Mouse (Mus musculus) stomach, embryonic 16.5 days (tissue): ENCODE results near the gene Srcin1. TPM values are rescaled to one million over a fixed set of nuclear protein-coding genes. Genes with fewer than 3 reads are reported as not detected.

Experiments used
- ATAC-seq: fragments of 200-750 bp; cut with Nextera tagmentation; 2 replicates; pipeline ENCODE4 v1.8.0; 2017; ENCODE audit warnings: moderate number of reproducible peaks, moderate TSS enrichment; ENCODE audit not compliant: insufficient read depth, low FRiP score
- H3K27ac ChIP-seq: fragments of 300-500 bp; sonication (generic); 2 replicates; pipeline ENCODE4 v1.5.1; 2014; ENCODE audit warnings: low read length
- H3K27me3 ChIP-seq: fragments of 300-500 bp; sonication (generic); 2 replicates; pipeline ENCODE4 v1.6.1; 2014; ENCODE audit warnings: low read length, control low read depth, mixed read lengths; ENCODE audit not compliant: control insufficient read depth, insufficient read depth
- H3K36me3 ChIP-seq: fragments of 300-500 bp; sonication (generic); 2 replicates; pipeline ENCODE4 v1.6.1; 2014; ENCODE audit warnings: low read length; ENCODE audit not compliant: control insufficient read depth, insufficient read depth
- H3K4me1 ChIP-seq: fragments of 300-500 bp; sonication (generic); 2 replicates; pipeline ENCODE4 v1.6.1; 2014; ENCODE audit warnings: low read length, control low read depth, mixed read lengths; ENCODE audit not compliant: control insufficient read depth, insufficient read depth
- H3K4me2 ChIP-seq: fragments of 300-500 bp; sonication (generic); 2 replicates; pipeline ENCODE4 v1.6.1; 2014; ENCODE audit warnings: low read depth, low read length, mixed read lengths
- H3K4me3 ChIP-seq: fragments of 300-500 bp; sonication (generic); replicated peaks from 2 replicates; pipeline ENCODE4 v1.5.1; 2014; ENCODE audit warnings: mild to moderate bottlenecking, low read length
- H3K9ac ChIP-seq: fragments of 300-500 bp; sonication (generic); 2 replicates; pipeline ENCODE4 v1.6.1; 2014; ENCODE audit warnings: low read length
- H3K9me3 ChIP-seq: fragments of 300-500 bp; sonication (generic); replicated peaks from 2 replicates; pipeline ENCODE4 v1.6.1; 2016; ENCODE audit warnings: low read length, control low read depth; ENCODE audit not compliant: control insufficient read depth
- WGBS: fragments of 180-500 bp; shearing (Covaris S2); extraction: QIAGEN DNeasy Blood & Tissue Kit; methylation state at CpG from one replicate; pipeline ENCODE4 v1.1.7; 2014; 5-methylcytosine and 5-hydroxymethylcytosine counted together
- polyA plus RNA-seq: library from polyadenylated mRNA; unstranded; fragments of >200 nt; fragmentation: Nextera tagmentation; extraction: Ambion mirVana; gene quantifications from 2 replicates; pipeline ENCODE4 v1.2.1, GENCODE M21; 2015

Gene Srcin1
- polyA plus RNA-seq, 1 experiment from 2014 or later: 0.39 TPM

GRCm38 (mm10) chr11:97608933-97609332 lies 32.9 kb upstream of the Srcin1 start:
- Histone ChIP-seq H3K27me3 (no peaks in the 10 kb centered on the region), H3K9me3 (no peaks in the 10 kb centered on the region), H3K27ac (no peak overlapping the region), H3K4me1 (no peaks in the 10 kb centered on the region), H3K4me2 (no peak overlapping the region), H3K36me3 (no peaks in the 10 kb centered on the region), H3K4me3 (no peak overlapping the region), H3K9ac (no peak overlapping the region)
- 65% methylated on average over 4 of the region's 4 CpGs for WGBS
- ATAC-seq: no peak

- H3K9me3 ChIP-seq: no peaks in the 10 kb centered on the region
- no peak overlapping the region for H3K27ac ChIP-seq
- H3K36me3 ChIP-seq: no peaks in the 10 kb centered on the region
- H3K27me3 ChIP-seq: no peaks in the 10 kb centered on the region
- H3K4me1 ChIP-seq: no peaks in the 10 kb centered on the region
- no peak overlapping the region for H3K9ac ChIP-seq
- no peak overlapping the region for H3K4me3 ChIP-seq
- no peak for ATAC-seq
- 96% methylated on average over 8 of the region's 8 CpGs for WGBS
- H3K4me2 ChIP-seq: no peak overlapping the region
Measured at GRCm38 (mm10) chr11:97607056-97607725, 31.2 kb upstream of the Srcin1 start.

DNA sequence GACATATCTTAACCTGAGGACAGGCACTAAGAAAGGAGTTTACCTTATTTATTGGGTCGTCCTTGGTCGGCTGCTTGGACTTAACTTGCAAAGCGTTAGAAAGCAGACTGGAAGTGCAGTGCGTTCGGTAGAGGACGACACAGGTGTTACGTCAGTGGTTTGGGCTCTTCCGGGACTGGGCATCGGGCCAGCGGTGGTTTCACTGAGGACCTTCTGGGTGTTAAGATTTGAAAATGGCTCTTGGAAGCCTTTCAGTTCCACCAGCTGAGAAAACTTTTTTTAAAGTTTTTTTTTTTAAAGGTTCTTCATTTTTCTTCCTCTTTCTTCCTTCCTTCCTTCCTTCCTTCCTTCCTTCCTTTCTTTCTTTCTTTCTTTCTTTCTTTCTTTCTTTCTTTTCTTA lies 27.9 kb upstream of the Srcin1 start:
- Histone ChIP-seq H3K27ac (no peak overlapping the region), H3K36me3 (no peaks in the 10 kb centered on the region), H3K4me2 (no peak overlapping the region), H3K9ac (no peak overlapping the region), H3K4me1 (no peaks in the 10 kb centered on the region), H3K27me3 (no peaks in the 10 kb centered on the region), H3K9me3 (no peaks in the 10 kb centered on the region), H3K4me3 (no peak overlapping the region)
- WGBS: 59% methylated on average over 10 of the region's 10 CpGs
- ATAC-seq: no peak

- H3K4me1 ChIP-seq: no peaks in the 10 kb centered on the region
- H3K4me3 ChIP-seq: no peak overlapping the region
- WGBS: 26% methylated on average over 6 of the region's 6 CpGs
- H3K27me3 ChIP-seq: no peaks in the 10 kb centered on the region
- no peak overlapping the region for H3K4me2 ChIP-seq
- no peak overlapping the region for H3K27ac ChIP-seq
- no peak for ATAC-seq
- H3K9me3 ChIP-seq: no peaks in the 10 kb centered on the region
- H3K36me3 ChIP-seq: no peaks in the 10 kb centered on the region
- H3K9ac ChIP-seq: no peak overlapping the region
Measured at GRCm38 (mm10) chr11:97602223-97602622, 26.2 kb upstream of the Srcin1 start.

GRCm38 (mm10) chr11:97599104-97599503 lies 23.1 kb upstream of the Srcin1 start:
- H3K36me3 ChIP-seq: no peaks in the 10 kb centered on the region
- H3K27ac ChIP-seq: no peak overlapping the region
- no peaks in the 10 kb centered on the region for H3K4me1 ChIP-seq
- no peaks in the 10 kb centered on the region for H3K9me3 ChIP-seq
- ATAC-seq: no peak
- no peaks in the 10 kb centered on the region for H3K27me3 ChIP-seq
- H3K4me3 ChIP-seq: no peak overlapping the region
- H3K9ac ChIP-seq: no peak overlapping the region
- no peak overlapping the region for H3K4me2 ChIP-seq
- WGBS: 78% methylated on average over 8 of the region's 8 CpGs

DNA sequence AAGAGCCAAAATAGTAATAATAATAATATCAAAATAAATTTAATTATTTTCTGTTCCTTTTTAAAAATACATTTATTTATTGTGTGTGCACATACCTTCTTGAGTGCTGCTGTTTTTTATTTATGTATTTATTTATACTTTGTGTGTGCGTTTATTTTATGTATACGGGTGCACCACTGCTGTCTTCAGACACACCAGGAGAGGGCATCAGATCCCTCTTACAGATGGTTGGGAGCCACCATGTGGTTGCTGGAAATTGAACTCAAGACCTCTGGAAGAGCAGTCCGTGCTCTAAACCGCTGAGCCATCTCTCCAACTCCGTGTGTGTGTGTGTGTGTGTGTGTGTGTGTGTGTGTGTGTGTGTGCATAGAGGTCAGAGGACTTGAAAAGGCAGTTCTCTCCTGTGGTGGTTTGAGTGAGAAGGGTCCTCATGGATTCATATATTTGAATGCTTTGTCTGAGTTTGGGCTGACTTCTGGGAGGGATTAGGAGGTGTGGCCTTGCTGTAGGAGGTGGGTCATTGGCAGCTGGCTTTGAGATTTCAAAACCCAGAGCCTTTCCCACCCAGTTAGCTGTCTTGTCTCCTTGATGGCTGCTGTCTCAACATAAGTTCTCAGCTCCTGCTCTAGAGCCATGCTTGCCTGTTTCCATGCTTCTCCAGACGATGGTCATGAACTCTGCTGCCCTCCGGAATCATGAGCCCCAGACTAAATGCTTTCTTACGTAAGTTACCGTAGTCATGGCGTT lies 22.1 kb upstream of the Srcin1 start:
- Histone ChIP-seq H3K27me3 (no peaks in the 10 kb centered on the region), H3K9ac (no peak overlapping the region), H3K36me3 (no peaks in the 10 kb centered on the region), H3K9me3 (no peaks in the 10 kb centered on the region), H3K4me3 (no peak overlapping the region), H3K4me1 (no peaks in the 10 kb centered on the region), H3K27ac (no peak overlapping the region), H3K4me2 (no peak overlapping the region)
- ATAC-seq: no peak
- WGBS: 66% methylated on average over 10 of the region's 10 CpGs

- ATAC-seq: no peak
- Histone ChIP-seq H3K27ac (no peak overlapping the region), H3K4me2 (no peak overlapping the region), H3K4me1 (peaks cover 3% of the 10 kb centered on the region; the same call in 1 of the 2 replicates), H3K27me3 (no peaks in the 10 kb centered on the region), H3K36me3 (no peaks in the 10 kb centered on the region), H3K4me3 (no peak overlapping the region), H3K9ac (no peak overlapping the region), H3K9me3 (no peaks in the 10 kb centered on the region)
- 34% methylated on average over 6 of the region's 6 CpGs for WGBS
Measured at GRCm38 (mm10) chr11:97594136-97594535, 18.1 kb upstream of the Srcin1 start.

DNA sequence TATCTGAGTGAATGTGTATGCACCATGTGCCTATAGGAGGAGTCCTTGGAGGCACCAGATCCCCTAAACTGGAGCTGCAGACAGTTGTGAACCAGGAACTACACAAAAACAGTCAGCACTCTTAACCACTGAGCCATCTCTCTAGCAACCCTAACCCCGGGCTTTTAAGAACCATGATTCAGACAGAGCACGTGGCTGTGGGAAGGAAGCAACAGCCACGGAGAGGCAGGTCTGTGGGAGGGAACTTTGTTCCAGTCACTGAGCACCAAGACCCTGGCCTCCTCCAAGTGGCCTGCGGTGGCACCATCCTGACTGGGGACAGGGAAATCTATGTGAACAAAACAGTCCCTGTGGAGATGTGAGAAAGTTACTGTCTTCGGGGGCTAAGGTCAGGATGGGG lies 15.9 kb upstream of the Srcin1 start:
- H3K27me3 ChIP-seq: no peaks in the 10 kb centered on the region
- no peaks in the 10 kb centered on the region for H3K36me3 ChIP-seq
- H3K27ac ChIP-seq: no peak overlapping the region
- H3K4me1 ChIP-seq: peaks cover 3% of the 10 kb centered on the region; the same call in 1 of the 2 replicates
- H3K9ac ChIP-seq: no peak overlapping the region
- no peak overlapping the region for H3K4me2 ChIP-seq
- 51% methylated on average over 5 of the region's 5 CpGs for WGBS
- no peaks in the 10 kb centered on the region for H3K9me3 ChIP-seq
- no peak for ATAC-seq
- no peak overlapping the region for H3K4me3 ChIP-seq

- Histone ChIP-seq H3K9ac (no peak overlapping the region), H3K27ac (no peak overlapping the region), H3K4me3 (no peak overlapping the region), H3K36me3 (no peaks in the 10 kb centered on the region), H3K4me1 (peaks cover 3% of the 10 kb centered on the region; the same call in 1 of the 2 replicates), H3K27me3 (no peaks in the 10 kb centered on the region), H3K4me2 (no peak overlapping the region), H3K9me3 (no peaks in the 10 kb centered on the region)
- WGBS: 39% methylated on average over 24 of the region's 24 CpGs
- no peak for ATAC-seq
Measured at GRCm38 (mm10) chr11:97590227-97590960, 14.4 kb upstream of the Srcin1 start.
